Mouse (Mus musculus) layer of hippocampus, postnatal 14 days (tissue): ENCODE data around the gene Cyp1b1. TPM values are rescaled to one million over a fixed set of nuclear protein-coding genes. Genes with fewer than 3 reads are reported as not detected.

Experiments
- DNase-seq, 2 experiments: peaks; one replicate each; pipeline ENCODE4 v3.0.0; 2021 to 2022; ENCODE audit warnings: low spot score in 2 of 2, mixed read lengths in 1 of 2
- total RNA-seq, 2 experiments: library from RNA; stranded (reverse); gene quantifications; 2 replicates each; pipeline ENCODE4 v1.2.3; 2021

Gene Cyp1b1
- total RNA-seq, 2 experiments from 2014 or later: 4.7 to 6.1 TPM

DNA sequence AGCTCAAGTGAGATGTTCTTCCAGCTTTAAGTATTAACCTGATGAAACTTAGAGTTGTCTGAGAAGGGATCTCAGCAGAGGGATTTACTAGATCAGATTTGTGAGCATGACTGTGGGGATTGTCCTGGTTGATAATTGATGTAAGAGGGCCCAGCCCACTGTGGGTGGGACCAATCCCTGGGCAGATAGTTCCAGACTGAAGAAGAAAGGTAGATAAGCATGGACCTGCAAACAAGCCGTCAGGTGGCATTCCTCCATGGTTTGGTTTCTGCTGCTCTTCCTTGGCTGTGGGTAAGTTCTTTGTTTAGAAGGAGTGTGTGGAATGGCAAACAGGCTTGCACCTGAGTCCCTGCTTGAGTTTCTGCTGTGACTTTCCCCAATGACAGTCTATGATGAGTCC, 61.7 kb downstream of the Cyp1b1 start:
- no peak for DNase-seq

Other genes starting within 250 kb of the Cyp1b1 start
- 10 to 100 TPM in 1 of 2 experiments, 1 to 10 TPM in 1; 9.0 to 10.9 TPM for gene Rmdn2, start 103.2 kb downstream of the Cyp1b1 start, total RNA-seq
- 10 to 100 TPM; 51.4 to 59.3 TPM for gene Atl2, start 181.1 kb upstream of the Cyp1b1 start, total RNA-seq